Mouse (Mus musculus): ENCODE results near the gene Mdm2. TPM values are rescaled to one million over a fixed set of nuclear protein-coding genes. Genes with fewer than 3 reads are reported as not detected.

The Mdm2 gene
- total RNA-seq, 2 experiments from 2014 or later, result 49.3 to 53.1 TPM

- intact Hi-C loops (cut with DNase I), result no loop called here
- DNase-seq (ENCODE audit: low spot score), result no peak
Observed at GRCm38 (mm10) chr10:117702024-117702833, 8.3 kb downstream of the Mdm2 start.

- no peak for DNase-seq (ENCODE audit: low spot score)
- intact Hi-C loops (cut with DNase I), result no loop called here
Observed at GRCm38 (mm10) chr10:117701034-117701829, 9.3 kb downstream of the Mdm2 start.

- no peak for DNase-seq (ENCODE audit: low spot score)
- intact Hi-C loops (cut with DNase I), result no loop called here
Observed at GRCm38 (mm10) chr10:117700450-117700849, 10.1 kb downstream of the Mdm2 start.

- DNase-seq (ENCODE audit: low spot score), result no peak
- intact Hi-C loops (cut with DNase I), result no loop called here
Observed at GRCm38 (mm10) chr10:117699914-117700313, 10.6 kb downstream of the Mdm2 start.

GRCm38 (mm10) chr10:117698313-117699138 is 12.0 kb downstream of the Mdm2 start:
- no peak for DNase-seq (ENCODE audit: low spot score)
- intact Hi-C loops (cut with DNase I), result no loop called here

- intact Hi-C loops (cut with DNase I), result no loop called here
Observed at GRCm38 (mm10) chr10:117697561-117698115, 12.9 kb downstream of the Mdm2 start.

GRCm38 (mm10) chr10:117696827-117697560 is 13.6 kb downstream of the Mdm2 start:
- intact Hi-C loops (cut with DNase I), result no loop called here

More at GRCm38 (mm10) chr10:117697561-117698115, 12.9 kb downstream of the Mdm2 start:
- DNase-seq (ENCODE audit: low spot score), result no peak

GRCm38 (mm10) chr10:117696021-117696826 is 14.3 kb downstream of the Mdm2 start:
- intact Hi-C loops (cut with DNase I), result no loop called here

More at GRCm38 (mm10) chr10:117696827-117697560, 13.6 kb downstream of the Mdm2 start:
- no peak for DNase-seq (ENCODE audit: low spot score)

GRCm38 (mm10) chr10:117695605-117696004 is 15.0 kb downstream of the Mdm2 start:
- intact Hi-C loops (cut with DNase I), result no loop called here
- no peak for DNase-seq (ENCODE audit: low spot score)

More at GRCm38 (mm10) chr10:117696021-117696826, 14.3 kb downstream of the Mdm2 start:
- no peak for DNase-seq (ENCODE audit: low spot score)

GRCm38 (mm10) chr10:117695027-117695426 is 15.5 kb downstream of the Mdm2 start:
- intact Hi-C loops (cut with DNase I), result no loop called here

GRCm38 (mm10) chr10:117694255-117694953 is 16.2 kb downstream of the Mdm2 start:
- intact Hi-C loops (cut with DNase I), result no loop called here
- DNase-seq (ENCODE audit: low spot score), result no peak

More at GRCm38 (mm10) chr10:117695027-117695426, 15.5 kb downstream of the Mdm2 start:
- DNase-seq (ENCODE audit: low spot score), result no peak

GRCm38 (mm10) chr10:117692953-117693352 is 17.6 kb downstream of the Mdm2 start:
- intact Hi-C loops (cut with DNase I), result no loop called here
- DNase-seq (ENCODE audit: low spot score), result no peak

- DNase-seq (ENCODE audit: low spot score), result no peak
- intact Hi-C loops (cut with DNase I), result no loop called here
Observed at GRCm38 (mm10) chr10:117692173-117692572, 18.4 kb downstream of the Mdm2 start.

GRCm38 (mm10) chr10:117691389-117691968 is 19.1 kb downstream of the Mdm2 start:
- intact Hi-C loops (cut with DNase I), result no loop called here
- no peak for DNase-seq (ENCODE audit: low spot score)

- intact Hi-C loops (cut with DNase I), result no loop called here
- DNase-seq (ENCODE audit: low spot score), result no peak
Observed at GRCm38 (mm10) chr10:117690770-117691296, 19.7 kb downstream of the Mdm2 start.

GRCm38 (mm10) chr10:117690101-117690352 is 20.5 kb downstream of the Mdm2 start:
- intact Hi-C loops (cut with DNase I), result no loop called here

More at GRCm38 (mm10) chr10:117690101-117690352, 20.5 kb downstream of the Mdm2 start:
- no peak for DNase-seq (ENCODE audit: low spot score)
